Mouse (Mus musculus) splenic B cell, adult 2 months (primary cell): ENCODE data around the gene Scin.
A peak's percentile ranks its signal among the peaks of the same experiment; 100 is the strongest.

Experiments
- DNase-seq: peaks from one replicate; pipeline ENCODE4 v3.0.0-alpha.2; 2011; ENCODE audit warnings: low read depth, low spot score
- H3K27me3 ChIP-seq: 2 replicates; pipeline ENCODE4 v1.6.1; 2012; ENCODE audit warnings: mild to moderate bottlenecking, low read length, moderate library complexity, mixed read lengths; ENCODE audit not compliant: control insufficient read depth, poor library complexity, insufficient read depth, severe bottlenecking
- H3K36me3 ChIP-seq: 2 replicates; pipeline ENCODE4 v1.6.1; 2012; ENCODE audit warnings: mild to moderate bottlenecking, low read length, moderate library complexity, mixed read lengths; ENCODE audit not compliant: control insufficient read depth, poor library complexity, insufficient read depth, severe bottlenecking

Gene Scin

DNA sequence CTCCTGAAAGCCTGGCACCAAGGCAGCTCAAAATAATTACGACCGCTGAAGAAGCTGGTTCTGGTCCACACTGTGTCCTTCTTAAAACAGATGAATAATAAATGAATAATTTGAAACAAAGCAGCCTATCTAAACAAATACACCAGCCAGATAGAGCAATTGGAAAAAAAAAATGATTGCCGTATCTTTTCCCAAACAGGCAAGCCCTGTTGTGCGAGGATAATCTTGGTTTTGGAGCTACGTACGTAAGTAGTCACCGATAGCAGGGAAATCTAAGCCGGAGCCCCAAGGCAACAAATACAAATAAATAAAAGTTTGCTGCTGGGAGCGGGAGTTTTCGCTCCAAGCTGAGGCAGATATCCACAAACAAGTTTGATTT, 845 bp downstream of the Scin start:
- no peaks in the 10 kb centered on the region for H3K36me3 ChIP-seq
- H3K27me3 ChIP-seq: no peaks in the 10 kb centered on the region; the same call in 1 of the 2 replicates
- no peak for DNase-seq

DNA sequence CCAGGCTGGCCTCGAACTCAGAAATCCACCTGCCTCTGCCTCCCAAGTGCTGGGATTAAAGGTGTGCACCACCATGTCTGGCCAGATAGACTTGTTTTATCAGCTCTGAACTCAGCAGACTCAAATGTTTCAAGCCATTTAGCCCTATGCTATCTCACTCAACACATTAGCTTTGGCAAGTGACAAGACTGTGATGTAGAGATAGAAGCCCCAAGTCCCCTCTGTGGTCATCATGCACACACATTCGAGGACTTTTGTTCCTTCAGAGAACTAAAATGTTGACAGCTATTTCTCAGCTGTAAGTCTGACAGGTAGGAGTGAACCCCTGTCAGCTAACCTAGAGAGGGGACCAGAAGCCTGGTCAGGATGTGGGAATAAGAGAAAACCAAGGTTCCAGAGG, 15.2 kb downstream of the Scin start:
- Histone ChIP-seq H3K36me3 (no peaks in the 10 kb centered on the region), H3K27me3 (no peaks in the 10 kb centered on the region)
- DNase-seq: no peak

DNA sequence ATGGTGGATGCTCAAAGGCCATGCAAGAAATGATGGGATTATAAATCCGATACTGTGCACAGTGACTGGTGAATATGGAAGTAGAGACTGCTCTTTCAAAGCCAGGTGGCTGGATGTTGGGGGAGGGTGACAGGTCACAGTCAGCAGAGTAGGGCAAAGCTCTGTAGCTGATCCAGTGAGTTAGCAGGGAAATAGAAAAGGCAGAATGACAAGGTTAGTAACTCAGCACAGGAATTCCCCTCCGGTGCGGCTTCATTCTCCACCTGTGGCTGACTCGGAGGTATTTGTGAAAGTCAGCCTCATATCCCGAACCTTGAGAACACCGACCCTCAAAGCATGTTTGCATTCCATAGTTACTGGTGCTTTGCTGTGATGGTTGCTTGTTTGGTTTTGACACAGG, 17.0 kb downstream of the Scin start:
- H3K36me3 ChIP-seq: no peaks in the 10 kb centered on the region
- DNase-seq: no peak
- H3K27me3 ChIP-seq: no peaks in the 10 kb centered on the region

DNA sequence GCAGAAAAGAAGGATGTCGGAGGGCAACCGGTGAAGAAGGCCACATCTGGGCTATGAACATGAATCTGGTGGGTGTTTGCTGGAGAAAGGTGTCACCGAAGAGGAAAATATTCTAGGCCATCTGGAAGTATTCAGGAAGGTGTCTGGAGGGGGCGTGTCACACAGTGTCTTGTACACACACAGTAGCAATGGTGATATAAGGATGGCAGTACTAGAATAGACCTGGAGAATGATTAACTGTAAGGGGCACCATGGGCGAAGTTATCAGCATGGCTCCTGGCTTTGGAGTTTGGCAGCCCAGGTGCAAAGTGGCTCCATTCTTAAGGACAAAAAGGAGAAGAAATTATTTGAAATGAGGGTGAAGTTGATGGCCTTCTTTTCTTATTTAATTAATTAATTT, 17.8 kb downstream of the Scin start:
- H3K36me3 ChIP-seq: no peaks in the 10 kb centered on the region
- DNase-seq: no peak
- no peaks in the 10 kb centered on the region for H3K27me3 ChIP-seq

DNA sequence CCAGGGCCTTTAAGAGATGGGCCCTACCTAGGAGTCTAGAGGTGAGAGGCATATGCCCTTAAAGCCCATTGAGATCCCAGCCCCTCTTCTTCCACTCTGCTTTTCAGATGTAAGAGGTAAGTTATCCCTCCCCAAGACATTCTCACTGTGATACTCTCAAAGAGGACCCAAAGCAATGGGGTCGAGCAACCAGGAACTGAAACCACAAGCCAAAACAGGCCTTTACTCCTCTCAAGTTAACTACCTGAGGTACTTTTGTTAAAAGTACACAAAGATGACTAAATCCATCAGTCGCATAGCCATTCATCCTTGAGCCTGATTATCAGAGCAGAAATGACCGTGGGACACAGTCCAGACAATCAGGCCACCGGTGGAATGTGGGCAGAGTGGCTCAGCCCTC, 19.1 kb downstream of the Scin start:
- Histone ChIP-seq H3K36me3 (no peaks in the 10 kb centered on the region), H3K27me3 (no peaks in the 10 kb centered on the region)
- peak; percentile 49 for DNase-seq

DNA sequence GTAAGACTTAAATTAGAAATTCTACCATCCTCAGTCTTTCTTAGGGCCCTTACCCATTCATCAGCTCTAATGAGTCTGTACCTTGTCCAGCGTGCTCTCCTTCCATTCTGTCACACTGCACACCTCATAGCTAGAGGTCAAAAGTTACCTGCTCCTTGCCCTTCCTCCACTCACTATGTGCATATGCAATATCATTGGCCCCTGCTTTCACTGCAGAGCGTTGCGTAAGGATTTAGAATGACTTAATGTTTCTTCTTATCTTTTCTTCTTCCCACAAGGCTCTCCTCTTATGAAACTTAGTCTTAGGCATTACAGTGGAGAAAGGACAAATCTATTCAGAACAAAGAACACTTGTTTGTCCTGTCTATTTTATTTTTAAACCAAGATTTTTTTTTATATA, 20.0 kb downstream of the Scin start:
- H3K36me3 ChIP-seq: no peaks in the 10 kb centered on the region
- no peak for DNase-seq
- no peaks in the 10 kb centered on the region for H3K27me3 ChIP-seq

DNA sequence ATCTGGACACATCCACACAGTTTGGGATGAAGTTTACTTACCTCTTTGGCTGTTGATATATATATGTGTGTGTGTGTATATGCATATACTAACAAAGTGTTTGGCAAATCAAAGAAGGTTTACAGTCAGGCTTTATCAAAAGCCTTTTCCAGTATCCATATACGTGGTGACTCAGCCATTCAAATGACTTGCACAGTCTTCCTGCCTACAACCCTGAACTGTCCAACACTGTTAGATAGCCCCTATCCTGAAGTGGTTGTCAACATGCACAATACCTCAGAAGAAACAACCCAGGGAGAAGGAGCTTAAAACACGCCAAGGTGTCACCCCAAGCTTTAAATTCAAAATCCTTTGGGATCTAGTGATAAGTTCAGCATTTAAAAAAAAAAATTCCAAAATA, 20.4 kb downstream of the Scin start:
- H3K36me3 ChIP-seq: no peaks in the 10 kb centered on the region
- H3K27me3 ChIP-seq: no peaks in the 10 kb centered on the region
- DNase-seq: no peak

DNA sequence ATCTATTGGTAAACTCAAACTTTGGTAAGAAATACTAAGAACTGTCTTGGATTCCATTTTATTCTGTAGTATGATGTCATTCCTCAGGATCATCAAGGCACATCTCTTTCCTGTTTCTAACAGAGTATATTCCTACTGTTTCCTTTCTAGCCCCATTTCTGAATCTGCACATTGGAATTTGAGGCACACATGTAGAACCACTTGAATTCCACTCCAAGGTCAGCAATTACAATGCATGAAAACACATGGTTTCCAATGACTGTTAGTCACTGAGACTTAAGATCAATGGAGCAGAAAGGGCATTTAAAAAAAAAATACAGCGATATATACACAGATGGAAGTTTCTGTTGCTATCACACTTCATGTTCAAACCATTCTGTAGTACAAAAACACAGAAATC, 24.8 kb downstream of the Scin start:
- no peak for DNase-seq
- Histone ChIP-seq H3K27me3 (no peaks in the 10 kb centered on the region), H3K36me3 (no peaks in the 10 kb centered on the region)

DNA sequence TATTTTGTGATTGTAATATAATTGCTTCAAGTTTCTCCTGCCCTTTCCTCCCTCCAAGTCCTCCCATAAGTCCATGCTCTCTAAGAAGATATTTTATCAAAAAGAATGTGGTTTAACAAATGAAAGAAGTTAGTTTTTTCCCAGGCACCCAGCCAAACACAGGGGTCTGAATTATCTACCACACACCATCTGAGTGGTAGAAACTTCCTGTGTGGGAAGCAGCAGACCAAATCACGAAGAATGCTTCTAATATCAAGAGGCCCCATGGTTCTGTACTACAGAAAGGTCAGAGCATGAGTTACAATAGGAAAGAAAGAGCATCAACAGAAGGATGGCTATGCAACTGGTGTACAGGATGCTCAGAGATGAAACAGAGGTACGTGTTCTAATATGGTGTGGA, 25.9 kb downstream of the Scin start:
- Histone ChIP-seq H3K27me3 (no peaks in the 10 kb centered on the region), H3K36me3 (no peaks in the 10 kb centered on the region)
- peak; percentile 24 for DNase-seq

DNA sequence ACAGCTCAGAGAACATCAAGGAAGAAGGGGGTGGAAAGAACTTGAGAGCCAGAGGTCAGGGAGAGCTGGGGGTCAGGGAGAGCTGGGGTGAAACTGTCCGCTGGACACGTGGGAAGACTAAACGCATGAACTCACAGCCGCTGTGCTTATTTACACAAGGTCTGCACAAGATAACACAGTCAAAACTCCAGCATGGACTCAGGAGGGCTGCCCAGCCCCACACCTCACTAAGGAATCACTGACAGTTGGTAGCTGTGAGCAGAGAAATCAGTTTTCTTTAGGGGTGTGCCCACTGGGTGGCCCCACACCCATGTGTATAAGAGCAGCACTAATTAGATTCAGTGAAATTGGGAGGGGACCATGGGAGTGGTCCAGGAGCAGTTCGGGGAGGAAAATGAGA, 27.2 kb downstream of the Scin start:
- no peaks in the 10 kb centered on the region for H3K27me3 ChIP-seq
- H3K36me3 ChIP-seq: no peaks in the 10 kb centered on the region
- DNase-seq: no peak

DNA sequence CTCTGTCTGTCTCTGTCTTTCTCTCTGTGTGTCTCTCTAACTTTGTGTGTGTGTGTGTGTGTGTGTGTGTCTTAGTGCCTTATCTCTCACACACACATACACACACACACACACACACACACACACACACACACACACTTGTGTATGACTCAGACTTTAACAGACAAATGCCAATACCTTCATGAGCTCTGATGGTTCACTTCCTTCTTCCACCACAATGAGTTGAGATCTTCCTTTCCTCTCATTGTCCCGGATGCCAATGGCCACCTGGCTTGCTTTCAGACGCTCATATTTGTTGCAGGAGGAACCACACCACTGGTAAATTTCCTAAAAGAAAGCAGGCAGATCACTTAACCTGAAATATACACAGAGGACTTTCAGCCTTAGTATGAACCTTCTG, 29.3 kb downstream of the Scin start:
- Histone ChIP-seq H3K36me3 (no peaks in the 10 kb centered on the region), H3K27me3 (no peaks in the 10 kb centered on the region)
- no peak for DNase-seq

DNA sequence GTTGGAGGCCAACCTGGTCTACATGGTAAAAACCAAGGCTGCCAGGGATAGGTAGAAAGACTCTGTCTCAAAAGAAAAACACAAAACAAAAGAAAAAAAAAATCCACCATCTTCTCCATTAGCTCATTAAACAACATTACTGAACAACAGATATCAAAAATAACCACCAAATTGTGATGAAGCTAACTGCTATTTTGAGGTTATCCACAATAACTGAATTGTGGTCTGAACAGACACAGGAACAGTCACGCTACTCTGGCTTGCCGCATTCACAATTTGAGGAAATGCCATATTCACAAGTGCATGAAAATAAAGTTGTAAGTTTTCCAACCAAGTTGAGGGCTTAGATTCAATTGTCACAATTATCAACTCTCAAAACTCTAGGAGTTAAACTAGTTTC, 31.7 kb downstream of the Scin start:
- Histone ChIP-seq H3K27me3 (no peaks in the 10 kb centered on the region), H3K36me3 (no peaks in the 10 kb centered on the region)
- DNase-seq: peak; percentile 11

DNA sequence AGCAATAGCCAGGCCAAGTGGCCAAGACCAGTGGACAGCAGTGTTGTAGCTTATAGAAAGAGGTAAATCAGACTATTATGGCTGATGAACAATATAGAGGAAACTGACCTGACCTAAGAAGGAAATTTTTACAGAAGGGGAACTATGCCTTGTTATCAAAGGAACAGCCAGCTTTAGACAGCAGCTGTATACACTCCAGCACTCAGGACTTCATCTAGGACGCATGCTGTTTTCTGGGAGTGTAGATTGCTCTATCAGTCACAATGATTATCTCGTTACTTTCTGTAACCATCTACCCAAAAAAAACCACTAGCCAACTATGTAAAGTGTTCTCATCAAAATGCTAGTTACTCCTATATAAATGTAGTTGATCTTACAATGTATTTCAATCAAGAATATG, 34.6 kb downstream of the Scin start:
- DNase-seq: no peak
- H3K36me3 ChIP-seq: no peaks in the 10 kb centered on the region
- H3K27me3 ChIP-seq: no peaks in the 10 kb centered on the region

DNA sequence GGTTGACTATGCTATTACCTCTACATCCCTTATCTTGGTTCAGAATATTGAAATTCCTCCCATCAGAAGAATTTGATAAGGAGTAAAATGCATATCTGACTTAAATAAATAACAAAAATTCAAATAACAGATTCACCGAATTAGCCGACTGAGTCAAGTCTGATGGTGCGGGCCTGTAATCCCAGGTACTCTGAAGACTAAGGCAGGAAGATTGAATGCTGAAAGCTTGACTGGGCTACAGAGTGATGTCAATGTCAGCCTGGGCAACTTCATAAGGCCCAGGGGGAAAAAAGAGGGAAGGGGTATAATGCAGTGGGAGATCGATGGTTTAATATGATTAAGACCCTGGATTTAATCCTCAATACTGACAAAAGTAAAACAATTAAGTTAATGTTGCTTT, 36.6 kb downstream of the Scin start:
- H3K36me3 ChIP-seq: no peaks in the 10 kb centered on the region
- H3K27me3 ChIP-seq: no peaks in the 10 kb centered on the region
- no peak for DNase-seq

DNA sequence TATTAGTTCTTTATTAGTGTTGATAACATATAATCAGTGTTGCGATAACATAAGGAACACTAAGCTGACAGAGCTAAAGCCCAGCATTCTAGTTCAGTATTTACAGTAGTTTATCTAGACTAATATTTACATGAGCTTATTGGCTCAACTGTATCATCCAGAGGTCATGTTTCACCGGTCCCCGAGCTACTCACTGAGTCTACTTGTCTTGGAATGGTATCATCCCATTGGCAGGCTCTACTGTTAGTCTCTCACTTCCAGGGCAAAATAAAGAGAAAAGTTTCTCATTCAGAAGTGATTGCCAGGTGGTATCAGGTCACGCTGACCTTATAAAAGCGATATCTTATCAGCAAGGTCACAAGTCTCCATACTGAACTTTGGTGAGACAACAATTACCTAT, 37.0 kb downstream of the Scin start:
- DNase-seq: no peak
- H3K36me3 ChIP-seq: no peaks in the 10 kb centered on the region
- no peaks in the 10 kb centered on the region for H3K27me3 ChIP-seq

DNA sequence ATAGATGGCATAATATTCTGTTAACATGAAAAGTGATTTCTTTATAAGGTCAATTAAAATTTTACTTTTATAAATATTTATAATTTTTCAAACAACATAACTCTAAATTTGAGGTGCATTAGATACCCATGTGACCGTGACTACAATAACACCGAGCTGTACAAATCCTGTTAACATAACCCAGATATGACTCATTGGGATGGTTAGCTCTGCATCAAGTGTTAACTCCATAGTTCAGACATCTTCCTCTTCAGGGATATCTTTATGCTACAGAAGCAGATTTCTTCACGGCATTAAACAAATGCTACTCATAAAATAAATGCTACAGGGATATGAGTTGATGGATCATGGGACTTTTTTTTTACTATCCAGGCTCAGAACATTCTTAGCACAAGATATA, 37.6 kb downstream of the Scin start:
- H3K27me3 ChIP-seq: no peaks in the 10 kb centered on the region
- no peaks in the 10 kb centered on the region for H3K36me3 ChIP-seq
- DNase-seq: no peak

DNA sequence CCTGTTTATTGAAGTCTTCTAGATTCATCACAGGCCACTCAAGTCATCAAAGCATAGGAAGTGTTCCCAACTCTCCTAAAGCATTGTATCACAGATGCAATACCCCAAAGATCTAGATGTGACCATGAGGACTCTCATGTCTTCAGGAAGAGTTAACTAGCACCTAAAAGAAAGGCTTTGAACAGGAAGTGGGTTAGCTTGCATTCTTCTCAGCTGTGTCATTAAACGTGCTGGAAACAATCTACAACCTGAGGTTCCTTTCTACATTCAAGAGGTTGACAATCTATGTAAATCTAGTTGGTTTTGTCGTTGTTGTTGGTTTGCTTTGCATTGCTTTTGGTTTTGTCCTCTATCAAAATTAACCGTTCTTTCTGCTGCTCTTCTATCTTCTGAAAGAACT, 44.0 kb downstream of the Scin start:
- no peak for DNase-seq
- Histone ChIP-seq H3K27me3 (no peaks in the 10 kb centered on the region), H3K36me3 (no peaks in the 10 kb centered on the region)
